Mouse (Mus musculus): ENCODE data around the gene Map3k14. TPM values are rescaled to one million over a fixed set of nuclear protein-coding genes. Genes with fewer than 3 reads are reported as not detected.

Gene Map3k14
- total and polyA plus RNA-seq, 3 experiments = 0.39 to 0.99 TPM; not detected in 1

- Histone ChIP-seq H3K4me3 (ENCODE audit: control insufficient read depth in 1 of 2, insufficient read depth in 1 of 2, low read depth in 2 of 2, low read length in 2 of 2) (no peak overlapping the region), H3K36me3 (ENCODE audit: control insufficient read depth in 1 of 2, insufficient read depth in 2 of 2, low read length in 2 of 2) (no peaks in the 10 kb centered on the region), H3K27me3 (ENCODE audit: control insufficient read depth in 1 of 2, insufficient read depth in 2 of 2, low read length in 2 of 2) (no peaks in the 10 kb centered on the region; a peak in 1 of 4 replicates), H3K4me1 (ENCODE audit: control insufficient read depth in 1 of 2, insufficient read depth in 2 of 2, low read length in 2 of 2) (no peaks in the 10 kb centered on the region), H3K9ac (ENCODE audit: control insufficient read depth, low read depth, low read length, poor library complexity, severe bottlenecking) (no peak overlapping the region), H3K9me3 (replicated peaks; ENCODE audit: insufficient read depth, low read length) (no peaks in the 10 kb centered on the region), H3K79me2 (ENCODE audit: control insufficient read depth, insufficient read depth, low read length, poor library complexity) (no peaks in the 10 kb centered on the region), H3K27ac (ENCODE audit: control insufficient read depth, low read depth, low read length) (no peak overlapping the region)
- TF ChIP-seq CHD1 (IDR thresholded peaks at IDR 0.05; ENCODE audit: low read depth, low read length) (no peak), MAFK (IDR thresholded peaks at IDR 0.05; ENCODE audit: borderline replicate concordance, low read depth, low read length) (no peak)
- no peak for DNase-seq (ENCODE audit: low read depth, low spot score)
Observed at GRCm38 (mm10) chr11:103198339-103198738, 68.9 kb downstream of the Map3k14 start.

GRCm38 (mm10) chr11:103197340-103197739, 69.9 kb downstream of the Map3k14 start:
- H3K27me3 ChIP-seq (ENCODE audit: control insufficient read depth in 1 of 2, insufficient read depth in 2 of 2, low read length in 2 of 2) = no peaks in the 10 kb centered on the region; a peak in 1 of 4 replicates
- no peaks in the 10 kb centered on the region for H3K4me1 ChIP-seq (ENCODE audit: control insufficient read depth in 1 of 2, insufficient read depth in 2 of 2, low read length in 2 of 2)
- H3K79me2 ChIP-seq (ENCODE audit: control insufficient read depth, insufficient read depth, low read length, poor library complexity) = no peaks in the 10 kb centered on the region
- TF ChIP-seq SIN3A (IDR thresholded peaks at IDR 0.05; ENCODE audit: low read length) (no peak), MYB (IDR thresholded peaks at IDR 0.05; ENCODE audit: low read depth, low read length) (no peak), ZKSCAN1 (IDR thresholded peaks at IDR 0.05; ENCODE audit: low read depth, low read length) (no peak), NRF1 (IDR thresholded peaks at IDR 0.05; ENCODE audit: insufficient read depth, low read depth, low read length, poor library complexity, severe bottlenecking) (no peak), HCFC1 (IDR thresholded peaks at IDR 0.05; ENCODE audit: low read depth, low read length) (no peak), TBP (IDR thresholded peaks at IDR 0.05; ENCODE audit: low read depth, low read length) (no peak), USF1 (IDR thresholded peaks at IDR 0.05; ENCODE audit: low read depth, low read length) (no peak), GATA1 (IDR thresholded peaks at IDR 0.05; ENCODE audit: low read depth, low read length) (no peak), CTCF (IDR thresholded peaks at IDR 0.05 in 2 of 3, conservative IDR thresholded peaks at IDR 0.05 in 1 of 3; ENCODE audit: control insufficient read depth in 1 of 3, insufficient read depth in 1 of 3, low read depth in 2 of 3, low read length in 3 of 3, poor library complexity in 1 of 3, severe bottlenecking in 1 of 3) (no peak)
- DNase-seq (ENCODE audit: low read depth, low spot score) = no peak
- H3K4me3 ChIP-seq (ENCODE audit: control insufficient read depth in 1 of 2, insufficient read depth in 1 of 2, low read depth in 2 of 2, low read length in 2 of 2) = no peak overlapping the region
- no peaks in the 10 kb centered on the region for H3K9me3 ChIP-seq (replicated peaks; ENCODE audit: insufficient read depth, low read length)
- no peak overlapping the region for H3K27ac ChIP-seq (ENCODE audit: control insufficient read depth, low read depth, low read length)
- H3K9ac ChIP-seq (ENCODE audit: control insufficient read depth, low read depth, low read length, poor library complexity, severe bottlenecking) = no peak overlapping the region
- no peaks in the 10 kb centered on the region for H3K36me3 ChIP-seq (ENCODE audit: control insufficient read depth in 1 of 2, insufficient read depth in 2 of 2, low read length in 2 of 2)

GRCm38 (mm10) chr11:103195656-103196055, 71.6 kb downstream of the Map3k14 start:
- no peak for DNase-seq (ENCODE audit: low read depth, low spot score)
- H3K27me3 ChIP-seq (ENCODE audit: control insufficient read depth in 1 of 2, insufficient read depth in 2 of 2, low read length in 2 of 2) = no peaks in the 10 kb centered on the region
- H3K9ac ChIP-seq (ENCODE audit: control insufficient read depth, low read depth, low read length, poor library complexity, severe bottlenecking) = no peak overlapping the region
- H3K79me2 ChIP-seq (ENCODE audit: control insufficient read depth, insufficient read depth, low read length, poor library complexity) = no peaks in the 10 kb centered on the region
- no peak overlapping the region for H3K27ac ChIP-seq (ENCODE audit: control insufficient read depth, low read depth, low read length)
- TF ChIP-seq NRF1 (IDR thresholded peaks at IDR 0.05; ENCODE audit: insufficient read depth, low read depth, low read length, poor library complexity, severe bottlenecking) = no peak
- no peak for TF ChIP-seq SIN3A (IDR thresholded peaks at IDR 0.05; ENCODE audit: low read length)
- TF ChIP-seq JUND (IDR thresholded peaks at IDR 0.05; ENCODE audit: low read depth, low read length) = no peak
- no peak for TF ChIP-seq MEF2A (IDR thresholded peaks at IDR 0.05; ENCODE audit: extremely low read depth, insufficient replicate concordance, low read depth, low read length, poor library complexity, severe bottlenecking)
- no peak for TF ChIP-seq USF2 (IDR thresholded peaks at IDR 0.05; ENCODE audit: borderline replicate concordance in 1 of 2, insufficient read depth in 1 of 2, low read depth in 1 of 2, low read length in 2 of 2)
- no peak for TF ChIP-seq ZNF384 (IDR thresholded peaks at IDR 0.05; ENCODE audit: low read depth, low read length)
- TF ChIP-seq HCFC1 (IDR thresholded peaks at IDR 0.05; ENCODE audit: low read depth, low read length) = no peak
- TF ChIP-seq MYC (IDR thresholded peaks at IDR 0.05; ENCODE audit: low read depth, low read length) = no peak
- TF ChIP-seq BHLHE40 (IDR thresholded peaks at IDR 0.05; ENCODE audit: borderline replicate concordance, low read depth, low read length) = no peak
- TF ChIP-seq POLR2A (IDR thresholded peaks at IDR 0.05; ENCODE audit: control insufficient read depth in 1 of 2, insufficient read depth in 1 of 2, low read depth in 1 of 2, low read length in 2 of 2, poor library complexity in 1 of 2) = no peak
- TF ChIP-seq GABPA (IDR thresholded peaks at IDR 0.05; ENCODE audit: low read depth, low read length) = no peak
- TF ChIP-seq MAZ (IDR thresholded peaks at IDR 0.05; ENCODE audit: low read depth, low read length) = no peak
- no peak for TF ChIP-seq CHD1 (IDR thresholded peaks at IDR 0.05; ENCODE audit: low read depth, low read length)
- no peak for TF ChIP-seq CTCF (IDR thresholded peaks at IDR 0.05 in 2 of 3, conservative IDR thresholded peaks at IDR 0.05 in 1 of 3; ENCODE audit: control insufficient read depth in 1 of 3, insufficient read depth in 1 of 3, low read depth in 2 of 3, low read length in 3 of 3, poor library complexity in 1 of 3, severe bottlenecking in 1 of 3)
- no peak for TF ChIP-seq MYB (IDR thresholded peaks at IDR 0.05; ENCODE audit: low read depth, low read length)
- TF ChIP-seq TBP (IDR thresholded peaks at IDR 0.05; ENCODE audit: low read depth, low read length) = no peak
- no peak for TF ChIP-seq ETS1 (IDR thresholded peaks at IDR 0.05; ENCODE audit: low read depth, low read length)
- H3K9me3 ChIP-seq (replicated peaks; ENCODE audit: insufficient read depth, low read length) = no peaks in the 10 kb centered on the region
- H3K4me1 ChIP-seq (ENCODE audit: control insufficient read depth in 1 of 2, insufficient read depth in 2 of 2, low read length in 2 of 2) = no peaks in the 10 kb centered on the region
- H3K36me3 ChIP-seq (ENCODE audit: control insufficient read depth in 1 of 2, insufficient read depth in 2 of 2, low read length in 2 of 2) = no peaks in the 10 kb centered on the region
- no peak overlapping the region for H3K4me3 ChIP-seq (ENCODE audit: control insufficient read depth in 1 of 2, insufficient read depth in 1 of 2, low read depth in 2 of 2, low read length in 2 of 2)

All from MEL (cell line).